ENCODE assay signal across 22 mouse cellular contexts in genomic region chr14:11672981-11673547, GRCm38 (mm10).
DNase-seq lines count a peak whose midpoint lies in the region; ATAC-seq and TF ChIP-seq lines count a peak whose summit lies in the region.
"Had no signal": no experiment of that assay in that cellular context is flagged by ENCODE, and none has a peak within 500 bp of the region (broad histone marks: within the 10 kb centered on the region; RNA-seq: fewer than 3 reads in every experiment).

No protein-coding gene starts in this region.

- peaks cover 33% of the 10 kb centered on the region for H3K4me1 ChIP-seq in heart, embryonic 13.5 days
- peaks cover 37% of the 10 kb centered on the region for H3K4me1 ChIP-seq in heart, embryonic 12.5 days (replicated peaks)
- H3K4me1 ChIP-seq in midbrain, postnatal 0 days (ENCODE audit: insufficient read depth, low read length), result peaks cover 6% of the 10 kb centered on the region; the same call in 1 of the 2 replicates
- H3K4me1 ChIP-seq in midbrain, embryonic 16.5 days (ENCODE audit: control insufficient read depth, insufficient read depth, low read length), result peaks cover 10% of the 10 kb centered on the region
- H3K4me1 ChIP-seq: intestine, embryonic 15.5 days; liver, embryonic 13.5 days; lung, embryonic 15.5 days had no signal

- H3K4me3 ChIP-seq in heart, embryonic 13.5 days, result no peak overlapping the region
- H3K4me3 ChIP-seq in heart, embryonic 12.5 days, result no peak overlapping the region
- no peak overlapping the region for H3K4me3 ChIP-seq in midbrain, postnatal 0 days (ENCODE audit: low read depth, low read length)
- no peak overlapping the region for H3K4me3 ChIP-seq in midbrain, embryonic 16.5 days (ENCODE audit: low read depth, low read length)
- H3K4me3 ChIP-seq: embryonic facial prominence, embryonic 15.5 days; forebrain, embryonic 10.5 days; gastrocnemius, adult 2 months; intestine, embryonic 15.5 days; layer of hippocampus, adult 2 months; left cerebral cortex, adult 2 months; limb, embryonic 12.5 days; liver, embryonic 13.5 days; lung, embryonic 15.5 days had no signal

- H3K27me3 ChIP-seq in heart, embryonic 13.5 days (replicated peaks), result no peaks in the 10 kb centered on the region
- H3K27me3 ChIP-seq in heart, embryonic 12.5 days (replicated peaks), result no peaks in the 10 kb centered on the region
- no peaks in the 10 kb centered on the region for H3K27me3 ChIP-seq in midbrain, postnatal 0 days (ENCODE audit: insufficient read depth, low read length)
- no peaks in the 10 kb centered on the region for H3K27me3 ChIP-seq in midbrain, embryonic 16.5 days (ENCODE audit: control insufficient read depth, insufficient read depth, low read depth, low read length)
- H3K27me3 ChIP-seq: embryonic facial prominence, embryonic 15.5 days; intestine, embryonic 15.5 days; limb, embryonic 12.5 days; liver, embryonic 13.5 days; lung, embryonic 15.5 days had no signal

- no peak overlapping the region for H3K9ac ChIP-seq in heart, embryonic 13.5 days
- no peak overlapping the region for H3K9ac ChIP-seq in heart, embryonic 12.5 days
- H3K9ac ChIP-seq in midbrain, postnatal 0 days (replicated peaks; ENCODE audit: low read length, poor library complexity, severe bottlenecking), result no peak overlapping the region
- no peak overlapping the region for H3K9ac ChIP-seq in midbrain, embryonic 16.5 days (ENCODE audit: low read depth, low read length)
- H3K9ac ChIP-seq: embryonic facial prominence, embryonic 15.5 days; intestine, embryonic 15.5 days; limb, embryonic 12.5 days; liver, embryonic 13.5 days; lung, embryonic 15.5 days had no signal

- H3K9me3 ChIP-seq in heart, embryonic 13.5 days, result no peaks in the 10 kb centered on the region
- no peaks in the 10 kb centered on the region for H3K9me3 ChIP-seq in heart, embryonic 12.5 days (replicated peaks)
- no peaks in the 10 kb centered on the region for H3K9me3 ChIP-seq in midbrain, postnatal 0 days (ENCODE audit: low read length)
- no peaks in the 10 kb centered on the region for H3K9me3 ChIP-seq in midbrain, embryonic 16.5 days (replicated peaks; ENCODE audit: control insufficient read depth, low read length, poor library complexity, severe bottlenecking)
- H3K9me3 ChIP-seq: embryonic facial prominence, embryonic 15.5 days; forebrain, embryonic 10.5 days; intestine, embryonic 15.5 days; limb, embryonic 12.5 days; liver, embryonic 13.5 days; lung, embryonic 15.5 days had no signal

- no peak overlapping the region for H3K4me2 ChIP-seq in heart, embryonic 13.5 days
- H3K4me2 ChIP-seq in heart, embryonic 12.5 days, result no peak overlapping the region
- H3K4me2 ChIP-seq in midbrain, postnatal 0 days (ENCODE audit: low read depth, low read length, poor library complexity, severe bottlenecking), result no peak overlapping the region
- no peak overlapping the region for H3K4me2 ChIP-seq in midbrain, embryonic 16.5 days (ENCODE audit: low read length)
- H3K4me2 ChIP-seq: embryonic facial prominence, embryonic 15.5 days; intestine, embryonic 15.5 days; limb, embryonic 12.5 days; liver, embryonic 13.5 days; lung, embryonic 15.5 days had no signal

- DNase-seq in midbrain, postnatal 0 days (ENCODE audit: low spot score), result peak; percentile 71
- peak; percentile 94 to 96 for DNase-seq in cerebellum, adult 18-20 months
- peak; percentile 93 to 94 for DNase-seq in cerebellum, postnatal 36 days
- no peak for DNase-seq in kidney, adult 18-20 months
- no peak for DNase-seq in testis, postnatal 10 days (ENCODE audit: low spot score)
- DNase-seq: adrenal gland, adult 2 months; gastrocnemius, adult 2 months; liver, embryonic 13.5 days; midbrain, embryonic 14.5 days; retina, postnatal 1 day; thymus, postnatal 4 days had no signal

- ATAC-seq in heart, embryonic 13.5 days (ENCODE audit: extremely low read depth, insufficient number of reproducible peaks, low FRiP score, low TSS enrichment), result no peak
- no peak for ATAC-seq in heart, embryonic 12.5 days (ENCODE audit: insufficient number of reproducible peaks, low FRiP score)
- no peak for ATAC-seq in midbrain, postnatal 0 days (ENCODE audit: low FRiP score)
- no peak for ATAC-seq in midbrain, embryonic 16.5 days
- ATAC-seq: intestine, embryonic 15.5 days had no signal

- H3K36me3 ChIP-seq in heart, embryonic 13.5 days, result no peaks in the 10 kb centered on the region
- H3K36me3 ChIP-seq in heart, embryonic 12.5 days, result no peaks in the 10 kb centered on the region
- no peaks in the 10 kb centered on the region for H3K36me3 ChIP-seq in midbrain, postnatal 0 days (ENCODE audit: insufficient read depth, low read length)
- no peaks in the 10 kb centered on the region for H3K36me3 ChIP-seq in midbrain, embryonic 16.5 days (ENCODE audit: control insufficient read depth, insufficient read depth, low read length)
- H3K36me3 ChIP-seq: embryonic facial prominence, embryonic 15.5 days; forebrain, embryonic 10.5 days; intestine, embryonic 15.5 days; limb, embryonic 12.5 days; liver, embryonic 13.5 days; lung, embryonic 15.5 days had no signal

- peak overlapping the region; percentile 28; the same call in 1 of the 2 replicates for H3K27ac ChIP-seq in heart, embryonic 13.5 days (replicated peaks)
- no peak overlapping the region for H3K27ac ChIP-seq in heart, embryonic 12.5 days (ENCODE audit: poor library complexity, severe bottlenecking)
- H3K27ac ChIP-seq in midbrain, postnatal 0 days (ENCODE audit: low read depth, low read length), result no peak overlapping the region
- no peak overlapping the region for H3K27ac ChIP-seq in midbrain, embryonic 16.5 days (ENCODE audit: low read length)
- H3K27ac ChIP-seq: embryonic facial prominence, embryonic 15.5 days; forebrain, embryonic 10.5 days; gastrocnemius, adult 2 months; intestine, embryonic 15.5 days; kidney, postnatal 0 days; layer of hippocampus, adult 2 months; left cerebral cortex, adult 2 months; limb, embryonic 12.5 days; liver, embryonic 13.5 days; lung, embryonic 15.5 days had no signal

- WGBS in heart, embryonic 13.5 days, result 61% methylated on average over 3 of the region's 3 CpGs
- 64% methylated on average over 3 of the region's 3 CpGs for WGBS in heart, embryonic 12.5 days
- WGBS in midbrain, postnatal 0 days, result 58% methylated on average over 3 of the region's 3 CpGs
- WGBS in midbrain, embryonic 16.5 days, result 60% methylated on average over 3 of the region's 3 CpGs

- TF ChIP-seq CTCF in midbrain, postnatal 0 days (IDR thresholded peaks at IDR 0.05), result no peak

Comparison
In these comparisons a context has a peak if more than half of its experiments do, and no peak if none do; other contexts are left out.
1. DNase-seq: peak in midbrain, postnatal 0 days (single experiment), cerebellum, adult 18-20 months (2 of 2) and cerebellum, postnatal 36 days (2 of 2); none in kidney, adult 18-20 months (single experiment) and testis, postnatal 10 days (single experiment).